Mouse (Mus musculus): ENCODE results near the gene Fastk. TPM values are rescaled to one million over a fixed set of nuclear protein-coding genes. Genes with fewer than 3 reads are reported as not detected.
A peak's percentile ranks its signal among the peaks of the same experiment; 100 is the strongest.

Gene Fastk
- total RNA-seq (2022), result 100 to 1,000 TPM; 297 to 351 (median 327) TPM

DNA sequence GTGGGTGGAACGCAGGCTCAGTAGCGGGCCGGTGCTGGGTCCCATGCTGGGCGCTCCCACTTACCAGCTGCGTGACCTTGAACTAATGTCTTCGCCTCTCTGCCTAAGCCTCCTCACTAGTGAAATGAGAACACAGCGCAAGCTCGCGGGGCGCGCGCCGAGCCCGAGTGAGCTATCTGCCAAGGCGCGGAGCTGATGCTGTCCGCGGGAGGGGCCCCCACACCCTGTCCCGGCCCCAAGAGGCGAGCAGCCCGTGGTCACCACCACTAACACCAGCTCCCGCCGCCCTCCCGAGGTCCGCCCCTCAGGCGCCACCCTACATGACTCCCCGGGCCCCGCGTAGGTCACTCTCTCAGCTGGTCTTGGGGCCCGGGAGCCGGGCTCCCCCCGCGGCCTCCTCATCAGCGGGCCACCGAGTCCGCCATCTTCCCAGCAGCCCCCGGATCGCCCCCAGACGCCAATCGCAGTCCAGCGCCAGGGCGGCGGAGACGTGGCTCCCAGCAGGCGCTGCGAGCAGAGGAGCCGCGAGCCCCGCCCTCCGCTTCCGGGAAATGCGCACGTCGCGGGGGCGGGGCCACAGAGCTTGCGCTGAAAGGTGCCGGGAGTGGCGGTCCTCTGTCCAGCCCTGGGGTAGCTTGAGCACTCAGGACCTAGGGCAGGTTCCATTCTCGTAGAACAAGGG, at the start of gene Fastk:
Fastk (minus strand) TSS at position 542 of the 682 bp plus-strand sequence.
- peak; percentile 92 for DNase-seq (ENCODE audit: low spot score)

DNA sequence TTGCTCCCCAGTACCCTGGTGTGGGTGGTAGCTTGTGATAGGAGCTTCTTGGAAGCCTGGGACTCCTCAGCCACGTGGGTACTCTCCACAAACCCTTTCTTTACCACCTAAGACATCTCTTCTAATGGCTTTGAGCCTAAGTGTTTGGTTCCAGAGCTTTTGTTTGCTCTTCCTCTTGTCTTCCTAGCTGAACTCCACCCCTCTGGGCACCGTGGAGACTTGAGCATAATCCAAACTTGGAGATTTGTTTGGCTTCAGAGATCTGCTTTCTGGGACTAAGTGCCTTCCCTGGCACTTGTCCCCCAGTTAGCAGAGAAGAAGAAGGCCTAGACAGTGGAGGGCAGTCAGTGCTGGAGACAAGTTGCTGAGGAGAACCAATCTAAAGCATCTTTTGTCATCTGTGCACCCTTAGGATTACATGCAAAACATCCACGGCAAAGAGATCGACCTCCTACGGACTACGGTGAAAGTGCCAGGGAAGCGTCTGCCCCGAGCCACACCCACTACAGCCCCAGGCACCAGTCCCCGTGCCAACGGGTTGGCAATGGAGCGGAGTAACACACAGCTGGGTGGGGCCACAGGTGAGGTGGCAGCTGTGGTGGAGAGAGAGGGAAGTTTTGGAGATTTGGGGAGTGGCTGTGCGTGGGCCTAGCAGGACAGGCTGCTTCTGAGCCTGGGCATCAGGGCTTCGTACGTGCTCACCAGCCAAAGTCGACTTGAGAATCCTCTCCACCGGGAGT, 47.6 kb upstream of the Fastk start:
- no peak for DNase-seq (ENCODE audit: low spot score)

DNA sequence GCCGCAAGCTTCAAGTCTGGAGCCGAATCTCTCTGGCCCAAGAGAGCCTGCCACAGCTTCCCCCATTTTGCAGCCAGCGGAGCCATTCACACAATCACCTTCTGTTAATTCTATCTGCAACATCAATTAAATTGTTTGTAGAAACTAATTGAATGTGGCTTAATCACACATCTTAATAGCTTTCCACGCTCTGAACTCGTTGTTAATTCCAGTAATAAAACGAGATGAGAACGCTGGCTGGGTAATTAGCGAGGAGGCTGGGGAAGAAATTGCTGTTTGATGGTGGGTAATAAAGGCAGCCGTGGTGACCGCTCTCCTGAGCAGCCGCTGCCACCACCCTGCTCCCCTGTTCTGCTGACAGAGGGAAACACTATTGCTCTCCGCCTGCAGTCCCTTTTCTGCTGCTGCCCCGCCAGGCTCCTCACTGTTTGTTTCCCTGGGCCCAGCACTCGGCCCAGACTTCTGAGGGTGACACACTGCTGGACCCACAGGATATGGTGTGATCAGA, 45.4 kb upstream of the Fastk start:
- no peak for DNase-seq (ENCODE audit: low spot score)

DNA sequence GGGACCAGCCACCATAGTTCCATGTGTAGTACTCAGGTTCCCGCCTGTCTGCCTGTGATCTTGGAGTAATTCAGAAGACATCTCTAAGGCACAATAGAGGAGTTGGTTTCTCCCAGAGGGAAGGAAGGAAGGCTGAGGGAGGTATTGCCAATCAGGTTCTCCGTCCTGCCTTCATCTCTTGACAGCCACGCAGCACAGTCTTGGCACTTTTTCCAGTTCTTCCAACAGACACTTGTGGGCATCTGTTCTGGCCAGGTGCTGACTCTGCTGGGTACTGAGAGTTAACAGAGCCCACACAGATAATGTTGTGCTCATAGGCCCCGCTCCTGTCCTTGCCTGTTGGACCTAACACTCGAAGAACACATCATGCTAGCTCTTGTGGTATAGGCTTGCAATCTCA, 41.7 kb upstream of the Fastk start:
- no peak for DNase-seq (ENCODE audit: low spot score)

DNA sequence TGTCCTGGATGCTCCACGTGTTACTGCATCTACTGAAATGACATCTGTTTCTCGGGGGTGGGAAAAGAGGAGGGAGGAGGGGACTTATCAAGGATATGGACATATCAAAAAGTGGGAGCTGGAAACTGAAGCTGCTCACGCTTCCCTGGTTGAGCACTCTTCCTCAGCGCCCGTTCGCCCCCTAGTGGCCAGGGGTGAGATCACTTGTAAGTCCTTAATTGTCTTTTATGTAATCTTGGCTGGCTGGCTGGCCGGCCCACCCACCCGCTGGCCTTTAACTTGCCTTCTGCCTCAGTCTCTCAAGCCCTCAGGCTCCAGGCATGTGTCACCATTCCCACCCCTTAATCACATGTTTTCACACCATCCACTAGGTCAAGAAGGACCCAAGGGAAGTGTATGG, 41.0 kb upstream of the Fastk start:
- peak; percentile 89 for DNase-seq (ENCODE audit: low spot score)

DNA sequence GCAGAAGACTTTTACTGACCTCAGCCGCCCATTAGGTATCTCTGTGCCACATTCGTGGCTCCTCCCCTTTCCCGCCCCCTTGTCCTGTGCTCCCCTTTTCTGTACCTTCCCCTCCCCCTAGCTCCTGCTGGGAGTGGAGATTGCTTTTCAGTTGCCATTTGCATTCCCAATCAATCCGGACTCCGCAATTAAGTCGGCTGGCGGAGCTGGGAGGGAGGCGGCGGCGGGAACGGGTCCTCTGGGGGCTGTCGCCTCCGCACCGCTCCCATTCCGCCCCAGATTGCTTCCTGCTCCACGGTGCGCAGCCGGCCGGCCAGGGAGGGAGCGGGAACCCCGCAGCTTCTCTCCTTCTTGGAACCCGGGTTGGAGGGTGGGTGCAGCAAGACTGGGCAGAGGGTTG, 39.9 kb upstream of the Fastk start:
- DNase-seq (ENCODE audit: low spot score), result no peak

DNA sequence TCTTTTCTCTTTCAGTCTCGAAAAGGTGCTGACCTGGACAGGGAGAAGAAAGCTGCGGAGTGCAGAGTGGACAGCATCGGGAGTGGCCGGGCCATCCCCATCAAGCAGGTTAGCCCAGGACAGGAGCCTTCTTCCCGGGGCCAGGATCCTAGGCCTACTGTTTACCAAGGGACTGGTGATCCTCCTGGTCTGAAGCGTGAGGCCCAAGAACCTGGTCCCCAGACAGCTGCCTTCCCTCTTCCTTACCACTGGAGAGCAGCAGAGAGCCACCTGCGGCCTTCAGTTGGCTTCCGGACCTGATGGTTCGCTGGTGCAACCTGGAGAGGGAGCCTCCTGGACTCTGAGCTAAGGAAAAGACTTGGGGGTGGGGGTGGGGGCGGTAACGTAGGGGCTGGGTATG, 38.2 kb upstream of the Fastk start:
- peak; percentile 49 for DNase-seq (ENCODE audit: low spot score)

DNA sequence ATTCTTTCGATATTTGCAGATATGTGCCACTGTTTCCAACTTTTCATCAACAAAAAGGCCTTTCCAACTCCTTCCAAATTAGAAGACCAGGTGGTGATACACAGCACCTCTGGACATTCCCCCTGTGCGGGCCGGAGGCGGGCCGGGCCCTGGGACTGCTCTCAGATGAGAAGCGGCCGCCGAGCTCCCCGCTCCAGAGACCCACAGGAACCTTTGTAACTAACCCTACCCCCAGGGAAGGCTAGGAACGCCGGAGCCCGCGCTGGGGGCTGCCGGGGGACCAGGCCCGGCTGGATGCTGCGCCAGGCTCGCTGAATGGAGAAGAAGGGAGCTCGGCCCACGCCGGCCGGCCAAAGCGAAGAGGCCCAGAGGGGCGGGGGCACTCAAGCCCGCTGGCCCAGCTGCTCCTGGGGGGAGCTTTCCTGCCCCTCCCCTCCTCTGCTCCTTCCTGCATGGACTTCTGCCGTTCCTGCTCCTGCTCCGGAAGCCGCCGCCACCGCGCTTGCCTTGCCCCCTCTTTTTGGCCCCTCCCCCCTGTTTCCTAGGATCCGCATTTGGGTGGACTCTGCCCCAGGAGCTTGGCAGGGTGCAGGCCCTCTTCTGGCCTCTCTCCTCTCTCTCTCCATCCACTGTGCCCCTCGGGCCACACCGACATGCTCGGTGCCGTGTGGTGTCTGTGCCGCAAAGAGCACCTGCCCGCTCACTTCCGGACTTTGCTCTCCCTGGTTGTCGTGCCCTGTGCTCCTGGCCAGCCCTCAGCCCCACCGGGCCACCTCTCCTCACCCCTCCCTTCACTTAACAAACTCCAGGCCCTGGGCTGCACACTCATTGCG, 37.4 kb upstream of the Fastk start:
- DNase-seq (ENCODE audit: low spot score), result no peak

DNA sequence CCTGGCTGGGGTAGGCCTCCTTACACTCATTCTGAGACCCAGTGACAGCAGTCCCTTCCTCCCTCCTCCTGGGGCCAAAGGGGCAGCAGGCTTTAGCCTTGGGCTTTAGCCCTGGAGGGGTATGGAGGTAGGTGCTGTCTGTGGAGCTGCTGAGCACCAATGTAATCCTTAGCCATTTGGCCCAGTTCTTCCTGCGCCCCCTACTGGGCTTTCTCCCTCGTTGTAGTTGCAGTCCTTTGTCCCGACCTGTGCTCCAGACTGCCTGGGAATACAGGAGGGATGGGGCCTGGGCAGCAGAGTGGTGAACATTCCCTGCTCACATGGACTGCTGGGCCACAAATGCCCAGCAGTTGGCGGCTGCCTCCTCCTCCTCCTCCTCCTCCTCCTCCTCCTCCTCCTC, 36.6 kb upstream of the Fastk start:
- DNase-seq (ENCODE audit: low spot score), result peak; percentile 22

DNA sequence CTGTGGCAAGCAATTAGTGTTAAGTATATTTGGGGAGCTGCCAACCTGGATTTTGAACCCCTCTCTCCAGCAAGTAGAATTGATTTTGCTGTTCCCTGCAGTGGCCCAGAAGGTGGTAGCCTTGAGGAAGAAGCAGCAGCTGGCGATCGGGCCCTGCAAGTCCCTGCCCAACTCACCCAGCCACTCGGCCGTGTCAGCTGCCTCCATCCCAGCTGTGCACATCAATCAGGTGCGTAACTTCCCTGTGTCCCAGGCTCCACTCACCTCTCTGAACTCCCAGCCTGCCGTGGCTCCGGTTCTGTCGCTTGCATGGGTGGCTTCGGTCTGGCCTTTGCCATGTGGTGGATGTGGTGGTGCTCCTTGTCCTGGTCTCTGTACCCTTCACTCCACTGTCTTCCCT, 32.8 kb upstream of the Fastk start:
- DNase-seq (ENCODE audit: low spot score), result no peak

DNA sequence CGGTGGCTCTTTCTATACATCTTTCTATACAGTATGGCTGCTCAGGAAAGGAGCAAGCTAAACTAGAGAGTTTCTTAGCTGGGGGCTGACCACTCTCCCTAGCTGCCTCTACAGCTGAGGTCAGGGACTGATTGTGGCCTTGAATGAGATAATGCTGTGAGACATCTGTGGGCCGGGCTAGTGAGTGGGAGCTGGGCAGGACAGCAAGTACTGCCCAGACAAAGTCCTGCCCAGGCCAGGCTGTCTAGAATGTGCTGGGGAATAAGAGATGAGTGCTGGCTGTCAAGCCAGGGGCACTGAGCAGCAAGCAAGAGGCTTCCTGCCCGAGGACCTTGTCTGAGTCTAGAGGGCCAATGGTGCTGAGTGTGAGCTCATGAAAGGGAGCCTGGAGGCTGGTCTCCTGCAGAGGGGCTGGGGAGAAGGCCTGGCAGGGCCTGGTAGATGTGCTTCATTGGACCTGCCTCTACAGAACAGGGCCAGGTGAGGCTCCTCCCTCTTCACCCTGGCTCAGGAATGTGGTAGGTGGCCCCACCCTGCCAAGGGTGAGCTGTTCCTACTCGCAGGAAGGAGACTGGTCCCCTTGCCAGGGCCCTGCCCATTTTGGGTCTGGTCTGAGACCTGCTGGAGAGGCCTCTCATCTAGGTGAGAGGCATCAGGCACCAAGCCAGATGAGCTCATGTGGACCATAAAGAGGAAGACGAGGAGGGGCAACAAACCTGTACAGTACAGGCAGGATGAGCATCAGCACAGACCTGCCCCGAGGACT, 30.6 kb upstream of the Fastk start:
- DNase-seq (ENCODE audit: low spot score), result peak; percentile 15

DNA sequence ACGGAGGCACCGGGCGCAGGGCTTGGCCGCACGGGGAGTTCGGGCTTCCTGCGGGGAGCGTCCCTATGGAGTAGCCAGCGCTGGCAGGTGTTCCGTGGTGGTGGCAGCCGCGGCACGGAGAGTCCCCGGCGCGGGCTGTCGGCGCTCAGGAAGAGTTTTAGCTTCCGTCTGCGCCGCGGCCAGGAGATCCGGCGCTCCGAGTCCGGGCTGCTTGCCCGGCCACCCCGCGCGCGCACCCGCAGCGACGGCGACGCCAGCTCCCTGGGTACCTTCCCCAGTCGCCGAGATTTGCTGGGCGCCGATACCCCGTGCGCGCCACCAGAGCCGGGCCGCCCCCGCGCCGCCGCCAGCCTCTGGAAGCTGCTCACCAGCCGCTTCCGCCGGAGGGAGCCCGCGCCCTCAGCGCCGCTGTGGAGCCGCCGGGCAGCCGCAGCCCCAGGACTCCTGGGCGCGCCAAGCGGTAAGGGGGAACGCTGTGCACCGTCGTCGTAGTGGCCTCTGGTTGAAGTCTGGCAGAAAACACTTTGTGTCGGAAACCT, 29.7 kb upstream of the Fastk start:
- peak; percentile 13 for DNase-seq (ENCODE audit: low spot score)

DNA sequence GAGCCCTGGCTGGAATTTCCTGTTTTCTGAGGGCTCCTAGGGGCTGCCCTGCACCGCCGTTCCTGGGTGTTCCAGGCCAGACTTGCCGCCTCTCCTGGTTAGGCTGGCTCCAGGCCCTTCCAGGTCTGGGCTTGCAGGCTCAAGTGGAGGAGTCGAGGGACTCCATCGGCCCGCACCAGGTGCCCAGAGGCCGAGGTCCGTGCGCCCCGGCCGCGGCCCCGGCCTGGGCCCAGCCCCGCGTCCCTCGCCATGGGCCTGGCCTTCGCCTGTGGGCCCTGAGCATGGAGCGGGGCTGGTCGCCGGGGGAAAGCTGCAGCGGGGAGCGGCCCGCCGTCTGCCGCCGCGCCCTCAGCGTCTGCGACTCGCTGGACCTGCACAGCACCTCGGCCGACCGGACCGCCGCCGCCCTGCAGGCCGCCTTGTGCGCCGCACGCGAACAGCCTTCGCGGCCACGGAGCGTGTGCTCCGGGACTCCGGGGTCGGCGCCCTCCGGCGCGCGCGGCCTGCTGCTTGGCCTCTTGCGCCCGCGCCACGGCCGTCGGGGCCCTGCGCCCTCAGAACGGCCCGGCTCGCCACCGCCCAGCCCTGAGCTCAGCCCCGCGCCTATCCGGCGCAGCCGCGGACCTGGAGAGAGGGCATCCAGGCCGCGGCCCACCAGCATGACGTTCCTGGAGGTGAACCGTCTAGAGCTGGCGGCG, 29.1 kb upstream of the Fastk start:
- no peak for DNase-seq (ENCODE audit: low spot score)

DNA sequence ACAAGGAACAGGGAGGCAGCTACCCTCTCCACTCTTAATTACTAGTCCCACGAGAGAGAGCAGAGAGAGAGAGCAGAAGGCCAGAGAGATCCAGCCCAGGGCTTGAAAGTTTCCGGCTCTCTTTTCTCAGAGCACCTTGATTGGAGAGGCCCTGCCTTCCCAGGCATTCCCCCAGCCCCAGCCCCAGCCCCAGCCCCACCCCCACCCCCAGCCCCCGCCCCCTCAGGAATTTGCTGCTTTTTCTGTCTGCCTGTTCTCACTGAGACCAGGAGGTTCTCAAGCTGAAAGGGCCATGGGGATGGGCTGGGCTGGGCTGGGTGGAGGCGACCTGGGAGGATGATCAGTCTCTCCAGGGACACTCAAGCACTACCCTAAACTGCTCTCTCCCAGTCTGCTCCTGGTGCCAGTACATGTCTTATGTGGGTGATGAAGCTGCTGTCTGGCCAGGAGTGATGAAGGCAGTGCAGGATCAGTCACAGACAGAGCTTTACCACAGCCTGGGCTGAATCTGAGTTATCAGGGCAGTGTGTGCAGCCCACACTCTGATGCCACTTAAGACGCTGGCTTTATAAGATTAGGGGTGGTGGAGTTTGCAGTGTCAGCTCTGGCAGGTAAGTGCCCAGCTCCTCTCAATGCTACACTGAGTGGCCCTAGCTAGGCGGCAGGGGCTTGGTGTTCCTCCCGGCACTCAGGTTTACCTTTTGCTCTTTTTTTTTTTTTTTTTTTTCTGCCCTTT, 28.0 kb upstream of the Fastk start:
- no peak for DNase-seq (ENCODE audit: low spot score)

DNA sequence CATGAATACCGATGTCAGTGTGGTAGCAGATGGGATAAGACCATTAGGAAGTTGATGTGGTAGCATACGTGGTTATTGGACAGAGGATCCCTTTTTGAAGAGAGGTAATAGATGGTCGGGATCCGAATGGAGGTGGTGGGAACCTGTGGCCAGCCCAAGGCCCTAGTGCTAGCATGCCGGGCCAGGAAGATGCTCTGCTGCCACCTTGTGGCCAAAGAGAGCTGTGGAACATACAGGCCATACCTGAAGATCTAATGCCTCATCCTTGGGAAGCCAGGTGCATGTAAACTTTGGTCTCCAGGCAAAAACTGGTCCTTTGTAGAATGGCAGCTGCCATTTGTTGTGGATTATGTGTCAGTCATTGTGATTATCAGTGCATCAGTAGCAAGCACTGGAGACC, 25.5 kb upstream of the Fastk start:
- peak; percentile 70 for DNase-seq (ENCODE audit: low spot score)

DNA sequence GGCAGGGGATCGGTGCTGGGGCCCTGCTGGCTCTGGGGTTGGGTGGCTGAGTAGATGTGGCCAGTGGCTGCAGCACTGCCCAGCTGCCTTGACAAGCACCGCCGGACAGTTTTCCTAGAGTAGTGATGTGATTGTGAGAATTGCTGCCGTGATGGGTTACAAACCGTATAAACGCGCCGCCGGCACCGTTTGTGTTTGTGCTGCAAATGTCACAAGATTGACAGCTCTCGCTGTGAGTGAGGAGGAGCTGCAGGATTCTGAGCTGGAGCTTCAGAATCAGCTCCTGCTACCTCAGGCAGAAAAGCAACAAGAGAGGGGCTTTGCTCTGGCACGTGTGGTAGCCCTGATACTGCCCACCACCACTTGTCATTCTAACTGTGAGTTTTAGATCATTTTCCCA, 21.7 kb upstream of the Fastk start:
- DNase-seq (ENCODE audit: low spot score), result no peak

DNA sequence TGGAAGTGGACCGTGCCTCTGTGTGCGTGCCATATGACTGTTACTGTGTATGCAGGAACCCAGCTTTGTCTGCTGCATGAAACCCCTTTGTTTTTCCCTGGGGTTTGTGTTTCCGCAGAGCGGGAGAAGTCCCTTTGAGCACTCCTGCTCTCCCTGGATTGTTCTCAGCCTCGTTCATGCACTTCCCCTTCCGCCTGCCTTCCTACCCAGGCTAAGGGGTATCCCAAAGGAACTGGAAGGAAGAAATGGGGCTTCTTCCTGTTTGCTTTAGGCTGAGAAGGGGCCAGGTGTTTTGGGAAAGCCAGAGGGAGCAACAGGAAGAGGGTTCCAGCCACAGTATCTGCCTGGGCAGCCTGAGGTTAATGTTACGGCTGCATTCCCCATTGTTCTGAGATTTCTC, 10.5 kb upstream of the Fastk start:
- DNase-seq (ENCODE audit: low spot score), result no peak

DNA sequence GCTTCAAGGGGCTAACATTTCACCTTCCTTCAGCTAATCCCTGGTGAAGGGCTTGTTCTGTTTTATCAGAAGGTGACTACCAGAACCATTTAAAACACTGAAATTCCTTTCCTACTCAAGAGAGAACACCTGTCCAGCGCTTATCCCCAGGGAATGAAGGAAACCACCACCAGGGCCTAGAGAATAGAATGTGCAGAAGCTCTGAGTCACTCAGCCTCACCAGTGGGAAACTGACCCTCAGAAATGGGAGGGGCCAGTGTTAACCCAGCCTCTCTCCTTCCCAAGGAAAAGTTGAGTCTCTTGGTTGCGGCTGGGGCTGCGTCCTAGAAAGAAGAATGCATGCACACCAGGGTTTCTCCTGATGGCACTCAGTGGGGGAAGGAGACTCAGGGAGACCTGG, 10.0 kb upstream of the Fastk start:
- DNase-seq (ENCODE audit: low spot score), result no peak

DNA sequence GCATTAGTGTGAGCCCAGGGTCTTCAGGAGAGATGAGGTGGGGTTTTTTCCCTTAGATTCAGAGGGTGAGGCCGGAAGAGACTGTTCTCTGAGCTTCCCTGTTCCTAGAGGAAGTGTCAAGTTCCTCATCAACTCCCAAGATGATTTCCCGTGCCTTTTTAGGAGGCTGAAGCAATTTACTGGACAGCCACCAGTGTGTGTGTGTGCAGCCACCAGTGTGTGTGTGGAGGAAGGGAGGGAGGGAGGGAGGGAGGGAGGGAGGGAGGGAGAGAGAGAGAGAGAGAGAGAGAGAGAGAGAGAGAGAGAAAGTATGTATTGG, 8.9 kb upstream of the Fastk start:
- DNase-seq (ENCODE audit: low spot score), result no peak

Measured in heart, adult 8-10 months (tissue).